Mouse (Mus musculus): ENCODE results near the gene Sart3. TPM values are rescaled to one million over a fixed set of nuclear protein-coding genes. Genes with fewer than 3 reads are reported as not detected.
A peak's percentile ranks its signal among the peaks of the same experiment; 100 is the strongest.

The Sart3 gene
- polyA plus RNA-seq, 1 experiment from 2014 or later = 57.6 TPM

GRCm38 (mm10) chr5:113728691-113729090 lies 43.6 kb downstream of the Sart3 start:
- Histone ChIP-seq H3K27ac (replicated peaks) (no peak overlapping the region), H3K9ac (replicated peaks) (no peak overlapping the region), H3K9me3 (no peaks in the 10 kb centered on the region), H3K4me2 (replicated peaks) (no peak overlapping the region), H3K4me3 (no peak overlapping the region), H3K4me1 (peaks cover 8% of the 10 kb centered on the region), H3K27me3 (no peaks in the 10 kb centered on the region), H3K36me3 (no peaks in the 10 kb centered on the region)
- no peak for ATAC-seq (replicated peaks)
- WGBS = 89% methylated on average over 7 of the region's 7 CpGs

- H3K27me3 ChIP-seq = no peaks in the 10 kb centered on the region
- no peaks in the 10 kb centered on the region for H3K36me3 ChIP-seq
- no peaks in the 10 kb centered on the region for H3K9me3 ChIP-seq
- H3K4me3 ChIP-seq = no peak overlapping the region
- no peak overlapping the region for H3K4me2 ChIP-seq (replicated peaks)
- ATAC-seq (replicated peaks) = no peak
- peaks cover 11% of the 10 kb centered on the region for H3K4me1 ChIP-seq
- H3K9ac ChIP-seq (replicated peaks) = no peak overlapping the region
- WGBS = 78% methylated on average over 7 of the region's 7 CpGs
- H3K27ac ChIP-seq (replicated peaks) = no peak overlapping the region
Observed at GRCm38 (mm10) chr5:113728011-113728410, 44.3 kb downstream of the Sart3 start.

- H3K4me3 ChIP-seq = no peak overlapping the region
- 72% methylated on average over 12 of the region's 12 CpGs for WGBS
- H3K9ac ChIP-seq (replicated peaks) = no peak overlapping the region
- H3K36me3 ChIP-seq = no peaks in the 10 kb centered on the region
- H3K4me2 ChIP-seq (replicated peaks) = no peak overlapping the region
- no peaks in the 10 kb centered on the region for H3K27me3 ChIP-seq
- no peak for ATAC-seq (replicated peaks)
- H3K4me1 ChIP-seq = peaks cover 11% of the 10 kb centered on the region
- H3K9me3 ChIP-seq = no peaks in the 10 kb centered on the region
- H3K27ac ChIP-seq (replicated peaks) = no peak overlapping the region
Observed at GRCm38 (mm10) chr5:113727238-113727637, 45.1 kb downstream of the Sart3 start.

- Histone ChIP-seq H3K4me2 (replicated peaks) (no peak overlapping the region), H3K27ac (replicated peaks) (no peak overlapping the region), H3K9ac (replicated peaks) (no peak overlapping the region), H3K9me3 (no peaks in the 10 kb centered on the region), H3K4me1 (peaks cover 11% of the 10 kb centered on the region), H3K36me3 (no peaks in the 10 kb centered on the region), H3K27me3 (no peaks in the 10 kb centered on the region), H3K4me3 (no peak overlapping the region)
- WGBS = 76% methylated on average over 6 of the region's 6 CpGs
- no peak for ATAC-seq (replicated peaks)
Observed at GRCm38 (mm10) chr5:113726618-113727017, 45.7 kb downstream of the Sart3 start.

GRCm38 (mm10) chr5:113725417-113725816 lies 46.9 kb downstream of the Sart3 start:
- Histone ChIP-seq H3K9ac (replicated peaks) (no peak overlapping the region), H3K9me3 (no peaks in the 10 kb centered on the region), H3K36me3 (no peaks in the 10 kb centered on the region), H3K4me1 (peaks cover 9% of the 10 kb centered on the region), H3K4me3 (no peak overlapping the region), H3K27ac (replicated peaks) (no peak overlapping the region), H3K27me3 (no peaks in the 10 kb centered on the region), H3K4me2 (replicated peaks) (no peak overlapping the region)
- no peak for ATAC-seq (replicated peaks)
- 72% methylated on average over 12 of the region's 12 CpGs for whole genome bisulfite sequencing

- peak; percentile 81 for ATAC-seq (replicated peaks)
- H3K4me2 ChIP-seq (replicated peaks) = no peak within 1 kb of the TSS
- no peaks in the 10 kb centered on the region for H3K27me3 ChIP-seq
- H3K36me3 ChIP-seq = no peaks in the 10 kb centered on the region
- H3K4me3 ChIP-seq = no peak within 1 kb of the TSS
- no peak within 1 kb of the TSS for H3K27ac ChIP-seq (replicated peaks)
- H3K4me1 ChIP-seq = peaks cover 14% of the 10 kb centered on the region
- H3K9ac ChIP-seq (replicated peaks) = no peak within 1 kb of the TSS
- H3K9me3 ChIP-seq = no peaks in the 10 kb centered on the region
- WGBS = 2% methylated on average over 15 of the region's 15 CpGs
Observed at GRCm38 (mm10) chr5:113724446-113724845, 47.9 kb downstream of the Sart3 start, which contains the start of gene 1700069L16Rik. TSS of gene 1700069L16Rik (minus strand) at chr5:113724772.

- H3K36me3 ChIP-seq = no peaks in the 10 kb centered on the region
- H3K4me2 ChIP-seq (replicated peaks) = no peak overlapping the region
- H3K9me3 ChIP-seq = no peaks in the 10 kb centered on the region
- no peaks in the 10 kb centered on the region for H3K27me3 ChIP-seq
- no peak overlapping the region for H3K9ac ChIP-seq (replicated peaks)
- no peak overlapping the region for H3K27ac ChIP-seq (replicated peaks)
- H3K4me1 ChIP-seq = peaks cover 22% of the 10 kb centered on the region
- no peak overlapping the region for H3K4me3 ChIP-seq
- ATAC-seq (replicated peaks) = 0 out of 2 replicates have a peak, but pooled peaks have one; percentile 9
- WGBS = 34% methylated on average over 8 of the region's 8 CpGs
Observed at GRCm38 (mm10) chr5:113723567-113724237, 48.6 kb downstream of the Sart3 start.

GRCm38 (mm10) chr5:113722224-113723013 lies 49.9 kb downstream of the Sart3 start:
- Histone ChIP-seq H3K27me3 (no peaks in the 10 kb centered on the region), H3K4me1 (peaks cover 33% of the 10 kb centered on the region), H3K4me2 (replicated peaks) (no peak overlapping the region), H3K9ac (replicated peaks) (no peak overlapping the region), H3K36me3 (no peaks in the 10 kb centered on the region), H3K4me3 (no peak overlapping the region), H3K27ac (replicated peaks) (no peak overlapping the region), H3K9me3 (no peaks in the 10 kb centered on the region)
- 86% methylated on average over 10 of the region's 10 CpGs for WGBS
- ATAC-seq (replicated peaks) = no peak

GRCm38 (mm10) chr5:113719221-113719661 lies 53.1 kb downstream of the Sart3 start:
- H3K27me3 ChIP-seq = no peaks in the 10 kb centered on the region
- no peak overlapping the region for H3K9ac ChIP-seq (replicated peaks)
- no peaks in the 10 kb centered on the region for H3K36me3 ChIP-seq
- peak overlapping the region; percentile 93 for H3K27ac ChIP-seq (replicated peaks)
- whole genome bisulfite sequencing = 38% methylated on average over 8 of the region's 8 CpGs
- peaks cover 55% of the 10 kb centered on the region for H3K4me1 ChIP-seq
- no peaks in the 10 kb centered on the region for H3K9me3 ChIP-seq
- ATAC-seq (replicated peaks) = peak; percentile 61
- no peak overlapping the region for H3K4me2 ChIP-seq (replicated peaks)
- no peak overlapping the region for H3K4me3 ChIP-seq

GRCm38 (mm10) chr5:113716581-113717388 lies 55.5 kb downstream of the Sart3 start:
- peak; percentile 86 for ATAC-seq (replicated peaks)
- no peaks in the 10 kb centered on the region for H3K9me3 ChIP-seq
- peaks cover 46% of the 10 kb centered on the region for H3K4me1 ChIP-seq
- peak overlapping the region; percentile 93 for H3K27ac ChIP-seq (replicated peaks)
- no peaks in the 10 kb centered on the region for H3K27me3 ChIP-seq
- no peak overlapping the region for H3K9ac ChIP-seq (replicated peaks)
- H3K36me3 ChIP-seq = no peaks in the 10 kb centered on the region
- peak overlapping the region; percentile 33 for H3K4me2 ChIP-seq (replicated peaks)
- H3K4me3 ChIP-seq = peak overlapping the region; percentile 15; the same call in 1 of the 2 replicates
- 5% methylated on average over 12 of the region's 12 CpGs for WGBS

- Histone ChIP-seq H3K9me3 (no peaks in the 10 kb centered on the region), H3K4me3 (no peak overlapping the region), H3K9ac (replicated peaks) (no peak overlapping the region), H3K27me3 (no peaks in the 10 kb centered on the region), H3K36me3 (no peaks in the 10 kb centered on the region), H3K4me1 (peaks cover 27% of the 10 kb centered on the region), H3K27ac (replicated peaks) (no peak overlapping the region), H3K4me2 (replicated peaks) (no peak overlapping the region)
- WGBS = 83% methylated on average over 2 of the region's 2 CpGs
- no peak for ATAC-seq (replicated peaks)
Observed at GRCm38 (mm10) chr5:113712861-113713260, 59.4 kb downstream of the Sart3 start.
